Mouse (Mus musculus) stomach, postnatal 0 days (tissue): ENCODE measurements around the gene Ube2j2.

Experiments used
- CTCF ChIP-seq: IDR thresholded peaks from 2 replicates; pipeline ENCODE4 v1.5.1; 2016; ENCODE audit warnings: antibody characterized with exemption, low read depth, mild to moderate bottlenecking, moderate library complexity
- EP300 ChIP-seq: optimal IDR thresholded peaks from 2 replicates; pipeline ENCODE3; 2016; ENCODE audit warnings: antibody characterized with exemption

GRCm38 (mm10) chr4:156004109-156004508, 60.5 kb downstream of the Ube2j2 start:
- TF ChIP-seq EP300 = no peak
- no peak for TF ChIP-seq CTCF
